Mouse (Mus musculus) intestine, postnatal 0 days (tissue): Measurements from ENCODE around the gene Med24. TPM values are rescaled to one million over a fixed set of nuclear protein-coding genes. Genes with fewer than 3 reads are reported as not detected.

ENCODE experiments used
- ATAC-seq: fragments of 200-750 bp; cut with Nextera tagmentation; 2 replicates; pipeline ENCODE4 v1.8.0; 2017; ENCODE audit warnings: mild to moderate bottlenecking, moderate TSS enrichment, moderate library complexity
- H3K27ac ChIP-seq: fragments of 300-500 bp; sonication (generic); 2 replicates; pipeline ENCODE4 v1.5.1; 2014; ENCODE audit warnings: mild to moderate bottlenecking, low read depth, low read length, moderate library complexity
- H3K27me3 ChIP-seq: fragments of 300-500 bp; sonication (generic); replicated peaks from 2 replicates; pipeline ENCODE4 v1.6.1; 2014; ENCODE audit warnings: low read length, mixed read lengths; ENCODE audit not compliant: control insufficient read depth, insufficient read depth
- H3K36me3 ChIP-seq: fragments of 300-500 bp; sonication (generic); 2 replicates; pipeline ENCODE4 v1.6.1; 2014; ENCODE audit warnings: mild to moderate bottlenecking, moderate library complexity; ENCODE audit not compliant: control insufficient read depth, insufficient read depth
- H3K4me1 ChIP-seq: fragments of 300-500 bp; sonication (generic); replicated peaks from 2 replicates; pipeline ENCODE4 v1.6.1; 2014; ENCODE audit warnings: antibody characterized with exemption, low read length, mixed read lengths; ENCODE audit not compliant: control insufficient read depth, insufficient read depth
- H3K4me2 ChIP-seq: fragments of 300-500 bp; sonication (generic); replicated peaks from 2 replicates; pipeline ENCODE4 v1.6.1; 2014; ENCODE audit warnings: low read depth, mild to moderate bottlenecking, moderate library complexity
- H3K4me3 ChIP-seq: fragments of 300-500 bp; sonication (generic); 2 replicates; pipeline ENCODE4 v1.5.1; 2014; ENCODE audit warnings: low read depth, low read length
- H3K9ac ChIP-seq: fragments of 300-500 bp; sonication (generic); 2 replicates; pipeline ENCODE4 v1.6.1; 2014; ENCODE audit warnings: mild to moderate bottlenecking, low read depth, low read length
- H3K9me3 ChIP-seq: fragments of 300-500 bp; sonication (generic); 2 replicates; pipeline ENCODE4 v1.6.1; 2016; ENCODE audit warnings: mixed run types; ENCODE audit not compliant: control insufficient read depth
- CTCF ChIP-seq: sonication (generic); IDR thresholded peaks from 2 replicates; pipeline ENCODE4 v1.5.1; 2016; ENCODE audit warnings: low read depth, mild to moderate bottlenecking, control low read depth, antibody characterized with exemption, moderate library complexity
- WGBS: fragments of 180-500 bp; shearing (Covaris S2); extraction: QIAGEN DNeasy Blood & Tissue Kit; methylation state at CpG from one replicate; pipeline ENCODE4 v1.1.7; 2014; 5-methylcytosine and 5-hydroxymethylcytosine counted together
- polyA plus RNA-seq: library from polyadenylated mRNA; unstranded; fragments of >200 nt; fragmentation: Nextera tagmentation; extraction: Ambion mirVana; gene quantifications from 2 replicates; pipeline ENCODE4 v1.2.1, GENCODE M21; 2015

Med24 gene
- polyA plus RNA-seq, 1 experiment from 2014 or later: 14.7 TPM

GRCm38 (mm10) chr11:98774582-98775347 is 45.5 kb upstream of the Med24 start, which contains the start of gene Nr1d1:
Nr1d1 (minus strand) TSS chr11:98775333.
- H3K4me3 ChIP-seq: peak within 1 kb of the TSS; percentile 43
- no peak for ATAC-seq
- peak within 1 kb of the TSS; percentile 70 for H3K9ac ChIP-seq
- peak within 1 kb of the TSS; percentile 80 for H3K4me2 ChIP-seq
- H3K27ac ChIP-seq: peak within 1 kb of the TSS; percentile 88
- H3K27me3 ChIP-seq: no peaks in the 10 kb centered on the region
- peaks cover 36% of the 10 kb centered on the region for H3K4me1 ChIP-seq
- 1% methylated on average over 22 of the region's 22 CpGs for WGBS
- H3K36me3 ChIP-seq: peaks cover 7% of the 10 kb centered on the region; the same call in 1 of the 2 replicates
- TF ChIP-seq CTCF: 0 out of 2 replicates have a peak, but pooled peaks have one; percentile 12
- H3K9me3 ChIP-seq: no peaks in the 10 kb centered on the region

GRCm38 (mm10) chr11:98773635-98774295 is 44.5 kb upstream of the Med24 start:
- H3K4me1 ChIP-seq: peaks cover 36% of the 10 kb centered on the region
- peak; percentile 80 for ATAC-seq
- H3K9ac ChIP-seq: peak overlapping the region; percentile 70
- no peaks in the 10 kb centered on the region for H3K9me3 ChIP-seq
- H3K36me3 ChIP-seq: peaks cover 17% of the 10 kb centered on the region; the same call in 1 of the 2 replicates
- peak overlapping the region; percentile 43 for H3K4me3 ChIP-seq
- H3K4me2 ChIP-seq: peak overlapping the region; percentile 80
- no peaks in the 10 kb centered on the region for H3K27me3 ChIP-seq
- under 1% methylated on average over 37 of the region's 37 CpGs for WGBS
- peak overlapping the region; percentile 88 for H3K27ac ChIP-seq
- peak; percentile 31 for TF ChIP-seq CTCF

GRCm38 (mm10) chr11:98772667-98773171 is 43.5 kb upstream of the Med24 start:
- peak overlapping the region; percentile 75 for H3K27ac ChIP-seq
- peak overlapping the region; percentile 80 for H3K4me2 ChIP-seq
- H3K27me3 ChIP-seq: no peaks in the 10 kb centered on the region
- peak; percentile 40; the same call in 1 of the 2 replicates for ATAC-seq
- 25% methylated on average over 8 of the region's 8 CpGs for WGBS
- H3K4me1 ChIP-seq: peaks cover 40% of the 10 kb centered on the region
- no peaks in the 10 kb centered on the region for H3K9me3 ChIP-seq
- no peak overlapping the region for H3K9ac ChIP-seq
- TF ChIP-seq CTCF: no peak
- H3K36me3 ChIP-seq: peaks cover 25% of the 10 kb centered on the region; the same call in 1 of the 2 replicates
- no peak overlapping the region; the same call in 1 of the 2 replicates for H3K4me3 ChIP-seq

- H3K27me3 ChIP-seq: no peaks in the 10 kb centered on the region
- no peaks in the 10 kb centered on the region for H3K9me3 ChIP-seq
- H3K4me3 ChIP-seq: no peak overlapping the region
- no peak for TF ChIP-seq CTCF
- ATAC-seq: no peak
- peaks cover 26% of the 10 kb centered on the region; the same call in 1 of the 2 replicates for H3K36me3 ChIP-seq
- WGBS: 75% methylated on average over 11 of the region's 11 CpGs
- H3K4me1 ChIP-seq: peaks cover 37% of the 10 kb centered on the region
- no peak overlapping the region for H3K9ac ChIP-seq
- H3K27ac ChIP-seq: peak overlapping the region; percentile 75
- peak overlapping the region; percentile 80 for H3K4me2 ChIP-seq
Measured at GRCm38 (mm10) chr11:98771844-98772525, 42.8 kb upstream of the Med24 start.

GRCm38 (mm10) chr11:98771131-98771530 is 41.9 kb upstream of the Med24 start:
- Histone ChIP-seq H3K9me3 (no peaks in the 10 kb centered on the region), H3K4me1 (peaks cover 30% of the 10 kb centered on the region), H3K4me3 (no peak overlapping the region), H3K4me2 (no peak overlapping the region), H3K36me3 (peaks cover 33% of the 10 kb centered on the region; the same call in 1 of the 2 replicates), H3K27me3 (no peaks in the 10 kb centered on the region), H3K27ac (no peak overlapping the region), H3K9ac (no peak overlapping the region)
- 91% methylated on average over 18 of the region's 18 CpGs for WGBS
- ATAC-seq: no peak
- TF ChIP-seq CTCF: no peak
